Mouse (Mus musculus) adrenal gland, adult (tissue): ENCODE data around the gene Dcaf7.
A peak's percentile ranks its signal among the peaks of the same experiment; 100 is the strongest.

Experiments
- DNase-seq, 2 experiments: peaks; one replicate each; pipeline ENCODE4 v3.0.0; 2022 to 2023; ENCODE audit warnings: low spot score in 1 of 2; ENCODE audit not compliant: inconsistent age in 2 of 2

Dcaf7 gene

GRCm38 (mm10) chr11:106036548-106037417 lies at the start of gene Dcaf7:
TSS of gene Dcaf7 (plus strand) at chr11:106036872.
- DNase-seq = peak; percentile 97 to 100

- no peak for DNase-seq
Observed at GRCm38 (mm10) chr11:105987446-105987845, 49.2 kb upstream of the Dcaf7 start.

GRCm38 (mm10) chr11:105989446-105989845 lies 47.2 kb upstream of the Dcaf7 start:
- no peak for DNase-seq

- peak in 1 of 2 experiments; percentile 55 for DNase-seq
Observed at GRCm38 (mm10) chr11:105990231-105990630, 46.4 kb upstream of the Dcaf7 start.

- DNase-seq = no peak
Observed at GRCm38 (mm10) chr11:105994375-105994774, 42.3 kb upstream of the Dcaf7 start, which contains the start of gene Ace3. TSS of gene Ace3 (plus strand) at chr11:105994675.

- no peak for DNase-seq
Observed at GRCm38 (mm10) chr11:106000062-106000461, 36.6 kb upstream of the Dcaf7 start.

- DNase-seq = peak in 1 of 2 experiments; percentile 73
Observed at GRCm38 (mm10) chr11:106001718-106002117, 35.0 kb upstream of the Dcaf7 start.

GRCm38 (mm10) chr11:106004576-106004975 lies 32.1 kb upstream of the Dcaf7 start:
- no peak for DNase-seq

GRCm38 (mm10) chr11:106005970-106006369 lies 30.7 kb upstream of the Dcaf7 start:
- no peak for DNase-seq

GRCm38 (mm10) chr11:106007821-106008220 lies 28.9 kb upstream of the Dcaf7 start, which contains the start of gene Kcnh6:
TSS of gene Kcnh6 (plus strand) at chr11:106008124.
- DNase-seq = peak; percentile 54 to 87

- no peak for DNase-seq
Observed at GRCm38 (mm10) chr11:106012711-106013110, 24.0 kb upstream of the Dcaf7 start.

- DNase-seq = peak in 1 of 2 experiments; percentile 51
Observed at GRCm38 (mm10) chr11:106013556-106014225, 23.0 kb upstream of the Dcaf7 start.

- no peak for DNase-seq
Observed at GRCm38 (mm10) chr11:106016440-106016839, 20.2 kb upstream of the Dcaf7 start.

GRCm38 (mm10) chr11:106020051-106020763 lies 16.5 kb upstream of the Dcaf7 start:
- DNase-seq = no peak

GRCm38 (mm10) chr11:106025774-106026173 lies 10.9 kb upstream of the Dcaf7 start:
- DNase-seq = no peak

- DNase-seq = peak; percentile 53 to 86
Observed at GRCm38 (mm10) chr11:106026465-106027151, 10.1 kb upstream of the Dcaf7 start.

GRCm38 (mm10) chr11:106027607-106028006 lies 9.1 kb upstream of the Dcaf7 start:
- no peak for DNase-seq

- DNase-seq = peak in 1 of 2 experiments; percentile 58
Observed at GRCm38 (mm10) chr11:106032074-106032473, 4.6 kb upstream of the Dcaf7 start.

- DNase-seq = peak; percentile 36 to 66
Observed at GRCm38 (mm10) chr11:106033491-106033919, 3.2 kb upstream of the Dcaf7 start.

- DNase-seq = no peak
Observed at GRCm38 (mm10) chr11:106034986-106035385, 1.7 kb upstream of the Dcaf7 start.

- no peak for DNase-seq
Observed at GRCm38 (mm10) chr11:106037418-106037751, 713 bp downstream of the Dcaf7 start.
